Mouse (Mus musculus) megakaryocyte, embryonic 14.5 days (primary cell): ENCODE results near the gene Rdh9.

Experiments used
- FLI1 ChIP-seq: IDR thresholded peaks from 2 replicates; pipeline ENCODE4 v1.6.1; 2012; ENCODE audit warnings: low read length, inconsistent platforms, mixed read lengths
- GATA1 ChIP-seq: IDR thresholded peaks from 3 replicates; pipeline ENCODE4 v1.6.1; 2012; ENCODE audit warnings: mixed read lengths, low read length, inconsistent platforms, borderline replicate concordance

DNA sequence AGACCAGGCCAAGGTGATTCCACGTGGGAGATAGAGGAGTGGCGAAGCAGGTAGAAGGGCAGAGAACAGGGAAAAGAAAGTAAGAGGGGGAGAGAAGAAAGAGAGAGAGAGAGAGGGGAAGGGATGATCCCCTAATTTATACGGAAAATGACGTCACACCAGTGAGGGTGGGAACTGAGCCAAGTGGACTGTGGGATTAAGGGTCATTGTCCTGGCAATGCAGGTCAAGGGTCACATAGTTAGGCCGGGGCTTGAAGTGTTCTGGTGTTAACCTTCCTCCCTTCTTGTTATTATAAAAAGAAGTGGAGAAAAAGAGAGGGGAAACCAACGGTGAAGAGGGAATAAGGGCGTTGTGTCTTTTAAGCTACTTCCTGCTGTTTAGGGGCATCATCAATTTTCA lies 28.2 kb downstream of the Rdh9 start:
- TF ChIP-seq GATA1 = no peak
- no peak for TF ChIP-seq FLI1
